Mouse (Mus musculus) stomach, embryonic 16.5 days (tissue): ENCODE data around the gene Gm20806. TPM values are rescaled to one million over a fixed set of nuclear protein-coding genes. Genes with fewer than 3 reads are reported as not detected.
"Not testable (repeated sequence)": the region's sequence is repeated elsewhere in the genome, so short reads cannot be mapped to it uniquely, and the experiment has no call there.

Experiments used
- ATAC-seq: fragments of 200-750 bp; cut with Nextera tagmentation; 2 replicates; pipeline ENCODE4 v1.8.0; 2017; ENCODE audit warnings: moderate number of reproducible peaks, moderate TSS enrichment; ENCODE audit not compliant: insufficient read depth, low FRiP score
- H3K27ac ChIP-seq: fragments of 300-500 bp; sonication (generic); 2 replicates; pipeline ENCODE4 v1.5.1; 2014; ENCODE audit warnings: low read length
- H3K27me3 ChIP-seq: fragments of 300-500 bp; sonication (generic); 2 replicates; pipeline ENCODE4 v1.6.1; 2014; ENCODE audit warnings: low read length, control low read depth, mixed read lengths; ENCODE audit not compliant: control insufficient read depth, insufficient read depth
- H3K36me3 ChIP-seq: fragments of 300-500 bp; sonication (generic); 2 replicates; pipeline ENCODE4 v1.6.1; 2014; ENCODE audit warnings: low read length; ENCODE audit not compliant: control insufficient read depth, insufficient read depth
- H3K4me1 ChIP-seq: fragments of 300-500 bp; sonication (generic); 2 replicates; pipeline ENCODE4 v1.6.1; 2014; ENCODE audit warnings: low read length, control low read depth, mixed read lengths; ENCODE audit not compliant: control insufficient read depth, insufficient read depth
- H3K4me2 ChIP-seq: fragments of 300-500 bp; sonication (generic); 2 replicates; pipeline ENCODE4 v1.6.1; 2014; ENCODE audit warnings: low read depth, low read length, mixed read lengths
- H3K4me3 ChIP-seq: fragments of 300-500 bp; sonication (generic); replicated peaks from 2 replicates; pipeline ENCODE4 v1.5.1; 2014; ENCODE audit warnings: mild to moderate bottlenecking, low read length
- H3K9ac ChIP-seq: fragments of 300-500 bp; sonication (generic); 2 replicates; pipeline ENCODE4 v1.6.1; 2014; ENCODE audit warnings: low read length
- H3K9me3 ChIP-seq: fragments of 300-500 bp; sonication (generic); replicated peaks from 2 replicates; pipeline ENCODE4 v1.6.1; 2016; ENCODE audit warnings: low read length, control low read depth; ENCODE audit not compliant: control insufficient read depth
- WGBS: fragments of 180-500 bp; shearing (Covaris S2); extraction: QIAGEN DNeasy Blood & Tissue Kit; methylation state at CpG from one replicate; pipeline ENCODE4 v1.1.7; 2014; 5-methylcytosine and 5-hydroxymethylcytosine counted together
- polyA plus RNA-seq: library from polyadenylated mRNA; unstranded; fragments of >200 nt; fragmentation: Nextera tagmentation; extraction: Ambion mirVana; gene quantifications from 2 replicates; pipeline ENCODE4 v1.2.1, GENCODE M21; 2015

Gene Gm20806
- not detected in 2 replicates for polyA plus RNA-seq

- WGBS = no CpG with 5 or more reads among the region's 4 CpGs
- H3K36me3 ChIP-seq, ATAC-seq, H3K27ac ChIP-seq, H3K9me3 ChIP-seq, H3K9ac ChIP-seq, H3K27me3 ChIP-seq, H3K4me1 ChIP-seq, H3K4me2 ChIP-seq, H3K4me3 ChIP-seq: not testable (repeated sequence)
Measured at GRCm38 (mm10) chrY:78837956-78838355, at the start of gene Gm20806. Gene Gm20806, minus strand, starts transcription at chrY:78838056.
